Mouse (Mus musculus) cerebellum, adult 9-10 months (tissue): ENCODE results near the gene Ccl21b.
"Not testable (repeated sequence)": the region's sequence is repeated elsewhere in the genome, so short reads cannot be mapped to it uniquely, and the experiment has no call there.

Experiments
- DNase-seq: peaks from one replicate; pipeline ENCODE4 v3.0.0; 2022

The Ccl21b gene

GRCm38 (mm10) chr4:42255467-42255866 lies at the start of gene Ccl21b:
Ccl21b (plus strand) TSS chr4:42255767.
- not testable (repeated sequence) for DNase-seq

- DNase-seq: not testable (repeated sequence)
Measured at GRCm38 (mm10) chr4:42240339-42240738, 15.2 kb upstream of the Ccl21b start, which contains the start of gene Gm10600. Gm10600 (plus strand) TSS chr4:42240639.

GRCm38 (mm10) chr4:42293967-42294366 lies 38.4 kb downstream of the Ccl21b start, which contains the start of gene Gm21953:
Gm21953 (plus strand) TSS chr4:42294267.
- not testable (repeated sequence) for DNase-seq
